Mouse (Mus musculus) bone marrow, adult 2 months (tissue): ENCODE data around the gene Herc3.

Experiments used
- CTCF ChIP-seq: fragments of 200-500 bp; IDR thresholded peaks from 2 replicates; pipeline ENCODE4 v1.5.1; 2011; ENCODE audit warnings: low read length, control low read depth; ENCODE audit not compliant: control insufficient read depth, insufficient read depth
- POLR2A ChIP-seq: fragments of 200-500 bp; IDR thresholded peaks from 2 replicates; pipeline ENCODE4 v1.6.1; 2011; ENCODE audit warnings: low read depth, mild to moderate bottlenecking, control low read depth, low read length, borderline replicate concordance; ENCODE audit not compliant: control insufficient read depth

DNA sequence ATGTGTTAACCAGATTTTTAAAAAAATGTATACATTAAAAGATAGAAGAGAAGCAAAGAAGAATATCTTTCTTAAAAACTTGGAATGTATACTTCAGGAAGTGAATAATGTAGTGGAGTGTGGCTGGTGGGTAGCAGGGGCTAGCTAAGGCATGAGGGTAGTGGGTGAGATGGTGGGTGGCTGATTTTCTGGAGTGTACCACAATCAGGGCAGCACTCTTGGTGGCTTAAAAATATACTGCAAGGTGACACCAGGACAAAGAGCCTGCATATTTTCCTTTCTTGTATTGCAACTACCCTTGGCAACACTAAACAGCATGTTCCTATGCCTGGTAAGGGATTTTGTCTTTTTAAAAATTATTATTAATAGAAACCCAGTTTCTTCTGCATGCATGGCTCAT is 133.3 kb downstream of the Herc3 start:
- TF ChIP-seq POLR2A (no peak), CTCF (no peak)
